Mouse (Mus musculus): ENCODE measurements around the gene Olfr785. TPM values are rescaled to one million over a fixed set of nuclear protein-coding genes. Genes with fewer than 3 reads are reported as not detected.
"Not testable (repeated sequence)": the region's sequence is repeated elsewhere in the genome, so short reads cannot be mapped to it uniquely, and the experiment has no call there.

The Olfr785 gene
- polyA plus RNA-seq (2016; fragmentation: Nextera tagmentation; extraction: Ambion mirVana): not detected in 2 replicates

GRCm38 (mm10) chr10:129405126-129405525 is at the start of gene Olfr785:
Gene Olfr785, plus strand, starts transcription at chr10:129405426.
- no peaks in the 10 kb centered on the region for H3K36me3 ChIP-seq
- H3K9me3 ChIP-seq: no peaks in the 10 kb centered on the region
- 68% methylated on average over 2 of the region's 2 CpGs for WGBS
- no peak within 1 kb of the TSS for H3K4me3 ChIP-seq
- H3K27ac ChIP-seq: no peak within 1 kb of the TSS
- H3K4me1 ChIP-seq: no peaks in the 10 kb centered on the region
- no peaks in the 10 kb centered on the region for H3K27me3 ChIP-seq (ENCODE audit: insufficient read depth, poor library complexity, severe bottlenecking)
- DNase-seq (ENCODE audit: low spot score): no peak

GRCm38 (mm10) chr10:129356496-129356895 is 48.7 kb upstream of the Olfr785 start:
- not testable (repeated sequence) for H3K36me3 ChIP-seq; H3K4me3 ChIP-seq; H3K4me1 ChIP-seq; H3K27me3 ChIP-seq (ENCODE audit: insufficient read depth, poor library complexity, severe bottlenecking); DNase-seq (ENCODE audit: low spot score); H3K9me3 ChIP-seq; H3K27ac ChIP-seq
- WGBS: 79% methylated on average over 4 of the region's 4 CpGs

DNA sequence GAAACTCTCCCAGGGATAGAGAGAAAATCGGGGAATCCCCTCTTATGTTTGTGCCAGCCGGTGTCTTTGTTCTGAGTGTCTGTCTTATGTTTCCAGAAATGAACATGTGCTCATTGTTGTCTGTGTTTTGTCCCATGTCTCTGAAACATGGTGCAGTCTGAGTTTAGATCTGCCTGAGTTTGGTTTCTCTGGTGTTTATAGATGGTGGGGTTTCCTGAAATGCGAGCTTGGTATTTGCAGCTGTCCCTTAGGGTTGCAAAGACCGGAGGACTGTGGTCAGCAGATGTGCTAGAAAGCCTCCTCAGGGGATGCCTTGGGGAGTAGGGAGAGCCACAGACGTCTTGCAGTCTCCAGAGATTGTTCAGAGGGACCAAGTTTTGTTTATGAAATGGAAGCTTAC is 47.9 kb upstream of the Olfr785 start:
- 74% methylated on average over 5 of the region's 5 CpGs for WGBS
- no peaks in the 10 kb centered on the region for H3K27me3 ChIP-seq (ENCODE audit: insufficient read depth, poor library complexity, severe bottlenecking)
- no peak overlapping the region for H3K4me3 ChIP-seq
- H3K4me1 ChIP-seq: no peaks in the 10 kb centered on the region
- no peak for DNase-seq (ENCODE audit: low spot score)
- no peaks in the 10 kb centered on the region for H3K9me3 ChIP-seq
- no peak overlapping the region for H3K27ac ChIP-seq
- no peaks in the 10 kb centered on the region for H3K36me3 ChIP-seq

- not testable (repeated sequence) for H3K4me1 ChIP-seq; H3K27ac ChIP-seq; H3K9me3 ChIP-seq; DNase-seq (ENCODE audit: low spot score); H3K27me3 ChIP-seq (ENCODE audit: insufficient read depth, poor library complexity, severe bottlenecking); H3K36me3 ChIP-seq; H3K4me3 ChIP-seq
- 84% methylated on average over 5 of the region's 5 CpGs for WGBS
Measured at GRCm38 (mm10) chr10:129374051-129374450, 31.2 kb upstream of the Olfr785 start.

DNA sequence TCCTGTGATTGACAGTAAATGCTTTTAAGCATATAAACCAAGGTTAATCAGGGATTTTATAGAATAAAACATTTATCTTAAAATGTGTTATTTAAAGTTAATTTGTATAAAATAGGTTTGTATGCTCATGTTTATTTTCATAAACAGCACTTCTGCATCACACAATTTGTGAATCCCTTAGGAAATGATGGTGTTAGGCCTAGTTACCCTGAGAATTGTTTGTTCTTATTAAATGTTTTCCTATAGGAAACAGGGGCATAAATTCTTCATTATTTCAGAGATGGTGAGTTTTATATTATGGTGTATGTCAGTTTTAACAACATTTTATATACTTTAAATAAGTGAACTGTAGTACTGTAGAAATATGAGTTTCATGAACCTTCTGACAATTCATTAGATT is 21.4 kb upstream of the Olfr785 start, which contains the start of gene Olfr784:
Olfr784 (plus strand) TSS at position 301 of the 400 bp plus-strand sequence.
- no peaks in the 10 kb centered on the region for H3K9me3 ChIP-seq
- H3K27me3 ChIP-seq (ENCODE audit: insufficient read depth, poor library complexity, severe bottlenecking): no peaks in the 10 kb centered on the region
- H3K4me3 ChIP-seq: no peak within 1 kb of the TSS
- no peak for DNase-seq (ENCODE audit: low spot score)
- no peaks in the 10 kb centered on the region for H3K4me1 ChIP-seq
- no peak within 1 kb of the TSS for H3K27ac ChIP-seq
- H3K36me3 ChIP-seq: no peaks in the 10 kb centered on the region

GRCm38 (mm10) chr10:129400892-129401291 is 4.3 kb upstream of the Olfr785 start:
- H3K27ac ChIP-seq: no peak overlapping the region
- H3K36me3 ChIP-seq: no peaks in the 10 kb centered on the region
- no peaks in the 10 kb centered on the region for H3K4me1 ChIP-seq
- no peak overlapping the region for H3K4me3 ChIP-seq
- H3K27me3 ChIP-seq (ENCODE audit: insufficient read depth, poor library complexity, severe bottlenecking): no peaks in the 10 kb centered on the region
- DNase-seq (ENCODE audit: low spot score): no peak
- 48% methylated on average over 5 of the region's 5 CpGs for WGBS
- H3K9me3 ChIP-seq: no peaks in the 10 kb centered on the region; the same call in 1 of the 2 replicates

- Histone ChIP-seq H3K9me3 (no peaks in the 10 kb centered on the region), H3K27ac (no peak within 1 kb of the TSS), H3K36me3 (no peaks in the 10 kb centered on the region), H3K4me3 (no peak within 1 kb of the TSS), H3K4me1 (no peaks in the 10 kb centered on the region), H3K27me3 (ENCODE audit: insufficient read depth, poor library complexity, severe bottlenecking) (no peaks in the 10 kb centered on the region)
- no peak for DNase-seq (ENCODE audit: low spot score)
Measured at GRCm38 (mm10) chr10:129427006-129427405, 21.8 kb downstream of the Olfr785 start, which contains the start of gene Olfr786. Gene Olfr786, plus strand, starts transcription at chr10:129427306.

Other genes starting within 250 kb of the Olfr785 start
- not detected in 2 replicates for gene Olfr771, start 240.7 kb upstream of the Olfr785 start, polyA plus RNA-seq (2016; fragmentation: Nextera tagmentation; extraction: Ambion mirVana)
- gene Olfr772, start 227.5 kb upstream of the Olfr785 start, polyA plus RNA-seq (2016; fragmentation: Nextera tagmentation; extraction: Ambion mirVana): not detected in 2 replicates
- gene Olfr773, start 218.0 kb upstream of the Olfr785 start, polyA plus RNA-seq (2016; fragmentation: Nextera tagmentation; extraction: Ambion mirVana): not detected in 2 replicates
- gene Olfr774, start 169.2 kb upstream of the Olfr785 start, polyA plus RNA-seq (2016; fragmentation: Nextera tagmentation; extraction: Ambion mirVana): not detected in 2 replicates
- not detected in 2 replicates for gene Olfr775, start 157.0 kb upstream of the Olfr785 start, polyA plus RNA-seq (2016; fragmentation: Nextera tagmentation; extraction: Ambion mirVana)
- not detected in 2 replicates for gene Olfr776, start 146.3 kb upstream of the Olfr785 start, polyA plus RNA-seq (2016; fragmentation: Nextera tagmentation; extraction: Ambion mirVana)
- gene Olfr777, start 133.9 kb upstream of the Olfr785 start, polyA plus RNA-seq (2016; fragmentation: Nextera tagmentation; extraction: Ambion mirVana): not detected in 2 replicates
- gene Olfr780, start 87.3 kb upstream of the Olfr785 start, polyA plus RNA-seq (2016; fragmentation: Nextera tagmentation; extraction: Ambion mirVana): not detected in 2 replicates
- gene Olfr781, start 76.6 kb upstream of the Olfr785 start, polyA plus RNA-seq (2016; fragmentation: Nextera tagmentation; extraction: Ambion mirVana): not detected in 2 replicates
- not detected in 2 replicates for gene Olfr782, start 56.6 kb upstream of the Olfr785 start, polyA plus RNA-seq (2016; fragmentation: Nextera tagmentation; extraction: Ambion mirVana)
- gene Olfr784, start 21.3 kb upstream of the Olfr785 start, polyA plus RNA-seq (2016; fragmentation: Nextera tagmentation; extraction: Ambion mirVana): 0.05 TPM in 1 of 2 replicates, not detected in the other
- not detected in 2 replicates for gene Olfr786, start 21.9 kb downstream of the Olfr785 start, polyA plus RNA-seq (2016; fragmentation: Nextera tagmentation; extraction: Ambion mirVana)
- not detected in 2 replicates for gene Olfr787, start 56.4 kb downstream of the Olfr785 start, polyA plus RNA-seq (2016; fragmentation: Nextera tagmentation; extraction: Ambion mirVana)
- gene Olfr788, start 65.6 kb downstream of the Olfr785 start, polyA plus RNA-seq (2016; fragmentation: Nextera tagmentation; extraction: Ambion mirVana): not detected in 2 replicates
- not detected in 2 replicates for gene Olfr789, start 79.3 kb downstream of the Olfr785 start, polyA plus RNA-seq (2016; fragmentation: Nextera tagmentation; extraction: Ambion mirVana)
- not detected in 2 replicates for gene Olfr790, start 93.1 kb downstream of the Olfr785 start, polyA plus RNA-seq (2016; fragmentation: Nextera tagmentation; extraction: Ambion mirVana)
- gene Olfr791, start 116.4 kb downstream of the Olfr785 start, polyA plus RNA-seq (2016; fragmentation: Nextera tagmentation; extraction: Ambion mirVana): not detected in 2 replicates
- gene Olfr792, start 133.7 kb downstream of the Olfr785 start, polyA plus RNA-seq (2016; fragmentation: Nextera tagmentation; extraction: Ambion mirVana): not detected in 2 replicates
- not detected in 2 replicates for gene Olfr794, start 162.2 kb downstream of the Olfr785 start, polyA plus RNA-seq (2016; fragmentation: Nextera tagmentation; extraction: Ambion mirVana)
- not detected in 2 replicates for gene Olfr796, start 207.1 kb downstream of the Olfr785 start, polyA plus RNA-seq (2016; fragmentation: Nextera tagmentation; extraction: Ambion mirVana)
- not detected in 2 replicates for gene Olfr798, start 222.5 kb downstream of the Olfr785 start, polyA plus RNA-seq (2016; fragmentation: Nextera tagmentation; extraction: Ambion mirVana)
- gene Olfr799, start 232.1 kb downstream of the Olfr785 start, polyA plus RNA-seq (2016; fragmentation: Nextera tagmentation; extraction: Ambion mirVana): not detected in 2 replicates

Data from heart, embryonic 10.5 days (tissue).